Mouse (Mus musculus) thymus, postnatal 14 days (tissue): ENCODE data around the gene Gm20388.

Experiments used
- DNase-seq: peaks from one replicate; pipeline ENCODE4 v3.0.0; 2021

The Gm20388 gene

GRCm38 (mm10) chr8:120948620-120949491, 1038.2 kb downstream of the Gm20388 start:
- no peak for DNase-seq

GRCm38 (mm10) chr8:120950674-120951218, 1040.1 kb downstream of the Gm20388 start:
- DNase-seq: no peak

GRCm38 (mm10) chr8:120959470-120959891, 1048.8 kb downstream of the Gm20388 start:
- DNase-seq: no peak

GRCm38 (mm10) chr8:120962606-120963380, 1052.2 kb downstream of the Gm20388 start:
- DNase-seq: no peak

GRCm38 (mm10) chr8:120966557-120966956, 1055.9 kb downstream of the Gm20388 start:
- no peak for DNase-seq

- DNase-seq: no peak
Measured at GRCm38 (mm10) chr8:120968308-120968707, 1057.7 kb downstream of the Gm20388 start.

- peak; percentile 87 for DNase-seq
Measured at GRCm38 (mm10) chr8:120970346-120970745, 1059.7 kb downstream of the Gm20388 start.

GRCm38 (mm10) chr8:120971691-120972469, 1061.2 kb downstream of the Gm20388 start:
- no peak for DNase-seq

GRCm38 (mm10) chr8:120973046-120973445, 1062.4 kb downstream of the Gm20388 start:
- DNase-seq: no peak

- peak; percentile 29 for DNase-seq
Measured at GRCm38 (mm10) chr8:120977131-120977530, 1066.5 kb downstream of the Gm20388 start.

- DNase-seq: no peak
Measured at GRCm38 (mm10) chr8:120979210-120979609, 1068.6 kb downstream of the Gm20388 start.

- no peak for DNase-seq
Measured at GRCm38 (mm10) chr8:120980948-120981347, 1070.3 kb downstream of the Gm20388 start.

GRCm38 (mm10) chr8:120984888-120985287, 1074.2 kb downstream of the Gm20388 start:
- no peak for DNase-seq

GRCm38 (mm10) chr8:120986022-120986421, 1075.4 kb downstream of the Gm20388 start:
- DNase-seq: no peak

GRCm38 (mm10) chr8:120993738-120994137, 1083.1 kb downstream of the Gm20388 start:
- no peak for DNase-seq

- no peak for DNase-seq
Measured at GRCm38 (mm10) chr8:120995424-120995823, 1084.8 kb downstream of the Gm20388 start.

- DNase-seq: peak; percentile 31
Measured at GRCm38 (mm10) chr8:120996905-120997581, 1086.4 kb downstream of the Gm20388 start.

- no peak for DNase-seq
Measured at GRCm38 (mm10) chr8:120997926-120998325, 1087.3 kb downstream of the Gm20388 start.

GRCm38 (mm10) chr8:120998966-120999365, 1088.3 kb downstream of the Gm20388 start:
- no peak for DNase-seq

- no peak for DNase-seq
Measured at GRCm38 (mm10) chr8:121001951-121002350, 1091.3 kb downstream of the Gm20388 start.

- DNase-seq: no peak
Measured at GRCm38 (mm10) chr8:121002871-121003539, 1092.4 kb downstream of the Gm20388 start.
